Mouse (Mus musculus): ENCODE data around the gene Ninj2.
"Not testable (repeated sequence)": the region's sequence is repeated elsewhere in the genome, so short reads cannot be mapped to it uniquely, and the experiment has no call there.

Gene Ninj2

DNA sequence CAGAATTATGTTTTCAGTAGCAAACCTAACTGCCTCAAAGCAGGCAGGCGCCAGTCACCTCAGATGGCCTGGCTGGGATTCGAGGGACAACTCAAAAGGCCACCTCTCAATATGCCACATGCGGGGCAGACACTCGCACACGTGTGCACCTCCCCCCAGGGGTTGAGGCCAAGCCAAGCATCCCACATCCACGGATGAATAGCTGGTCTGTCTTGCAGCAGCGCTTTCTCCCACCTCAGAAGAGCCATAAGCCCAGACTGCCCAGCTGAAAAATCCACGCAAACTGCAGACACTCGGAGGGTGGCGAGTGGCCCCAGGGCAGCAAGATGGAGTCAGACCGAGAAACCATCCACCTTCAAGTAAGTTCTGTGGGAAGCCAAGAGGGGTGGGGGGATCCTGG lies at the start of gene Ninj2:
Gene Ninj2 (plus strand): TSS at position 251 of the 400 bp plus-strand sequence.
- CTCF ChIA-PET, result no interaction called here

- CTCF ChIA-PET, result interaction anchor here (0.8 kb wide), 1 partner anchor 21 kb away, joined by 3 read pairs; no protein-coding TSS in a partner anchor
These were observed 47.7 kb upstream of the Ninj2 start for GRCm38 (mm10) chr6:120045406-120045805.

- CTCF ChIA-PET, result interaction anchor here (0.7 kb wide), 1 partner anchor 16 kb away, joined by 8 read pairs; no protein-coding TSS in a partner anchor
These were observed 45.4 kb upstream of the Ninj2 start for GRCm38 (mm10) chr6:120047705-120048292.

- CTCF ChIA-PET, result no interaction called here
These were observed 38.7 kb upstream of the Ninj2 start for GRCm38 (mm10) chr6:120054412-120054811.

- CTCF ChIA-PET, result interaction anchor here (0.7 kb wide), 1 partner anchor 26 kb away, joined by 4 read pairs; no protein-coding TSS in a partner anchor
These were observed 37.2 kb upstream of the Ninj2 start for GRCm38 (mm10) chr6:120055666-120056540.

DNA sequence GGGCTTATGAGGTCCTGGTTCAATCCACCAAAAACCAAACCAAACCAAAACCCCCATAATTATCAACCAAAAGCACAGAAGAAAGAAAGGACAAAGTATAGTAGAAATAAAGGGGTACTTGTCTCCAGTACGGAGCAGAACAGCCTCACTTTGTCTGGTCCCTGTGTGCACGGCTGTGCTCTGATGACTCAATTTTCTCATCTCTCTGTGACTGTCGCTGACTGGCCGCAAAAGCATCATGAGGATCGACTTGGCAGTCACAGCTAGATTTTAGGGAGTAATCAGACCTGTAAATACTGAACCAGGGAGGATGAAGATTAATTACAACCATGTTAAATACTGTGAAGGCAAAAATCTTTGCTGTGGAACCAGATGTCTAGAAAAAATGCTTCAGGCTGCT lies 30.2 kb upstream of the Ninj2 start:
- CTCF ChIA-PET, result interaction anchor here (0.6 kb wide), 1 partner anchor 20 kb away, joined by 3 read pairs; no protein-coding TSS in a partner anchor

GRCm38 (mm10) chr6:120064627-120065026 lies 28.5 kb upstream of the Ninj2 start:
- CTCF ChIA-PET, result interaction anchor here (0.7 kb wide), 1 partner anchor 368 kb away, joined by 4 read pairs; no protein-coding TSS in a partner anchor

GRCm38 (mm10) chr6:120065552-120066177 lies 27.5 kb upstream of the Ninj2 start:
- CTCF ChIA-PET, result interaction anchor here (0.6 kb wide), 2 partner anchors 43 to 571 kb away, joined by 4 read pairs; no protein-coding TSS in a partner anchor

DNA sequence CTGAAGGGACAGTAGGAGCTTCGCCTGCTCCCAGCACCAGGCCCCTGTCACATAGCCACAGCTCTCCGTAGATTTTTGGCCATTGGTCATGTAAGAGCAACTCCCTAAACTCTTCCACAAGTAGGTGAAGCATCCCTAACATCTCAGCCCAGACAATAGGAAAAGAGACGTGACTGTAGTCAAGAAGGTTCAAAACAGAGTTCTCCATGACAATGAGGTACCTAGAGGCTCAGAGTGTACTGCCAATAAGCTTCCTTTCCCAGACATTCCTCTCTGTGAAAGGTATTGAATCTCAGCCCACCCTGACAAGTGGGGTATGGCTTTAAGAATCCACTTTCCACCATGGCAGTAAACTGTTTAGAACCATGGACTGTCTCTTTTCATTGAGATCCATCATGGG lies 23.6 kb upstream of the Ninj2 start:
- CTCF ChIA-PET, result no interaction called here

DNA sequence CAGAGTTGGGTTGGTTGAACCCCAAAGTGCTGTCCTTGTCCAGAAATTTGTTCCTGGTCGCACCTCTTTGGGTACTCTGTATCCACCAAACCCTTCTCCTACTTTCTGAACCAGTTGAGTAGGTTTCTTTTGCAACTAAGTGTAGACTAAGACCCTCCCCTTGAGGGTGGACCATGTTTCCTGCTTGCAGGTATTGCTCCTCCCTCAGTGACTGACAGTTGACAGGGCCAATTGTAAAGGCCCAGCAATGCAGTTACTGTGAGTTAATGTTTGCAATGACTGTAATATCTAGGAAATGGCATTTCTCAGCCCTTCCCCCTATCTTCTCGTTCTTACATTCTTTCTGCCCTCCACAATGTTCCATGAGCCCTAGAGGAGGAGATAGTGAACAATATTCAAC lies 20.5 kb upstream of the Ninj2 start:
- CTCF ChIA-PET, result no interaction called here

- CTCF ChIA-PET, result interaction anchor here (0.6 to 0.8 kb wide), 2 partner anchors 26 to 40 kb away, joined by 5 to 7 read pairs; no protein-coding TSS in a partner anchor
These were observed 16.3 kb upstream of the Ninj2 start for GRCm38 (mm10) chr6:120076619-120077450.

GRCm38 (mm10) chr6:120079547-120079946 lies 13.6 kb upstream of the Ninj2 start:
- CTCF ChIA-PET, result no interaction called here

GRCm38 (mm10) chr6:120081516-120081915 lies 11.6 kb upstream of the Ninj2 start:
- CTCF ChIA-PET, result interaction anchor here (0.5 to 1.7 kb wide), 5 partner anchors 26 to 116 kb away, joined by 3 to 10 read pairs (median 8); no protein-coding TSS in a partner anchor

GRCm38 (mm10) chr6:120082251-120082950 lies 10.7 kb upstream of the Ninj2 start:
- CTCF ChIA-PET, result interaction anchor here (0.5 to 1.7 kb wide), 4 partner anchors 27 to 106 kb away, joined by 4 to 8 read pairs (median 6); no protein-coding TSS in a partner anchor

- CTCF ChIA-PET, result interaction anchor here (0.6 to 1.7 kb wide), 3 partner anchors 20 to 51 kb away, joined by 3 to 8 read pairs (median 4); no protein-coding TSS in a partner anchor
These were observed 10.2 kb upstream of the Ninj2 start for GRCm38 (mm10) chr6:120082951-120083411.

GRCm38 (mm10) chr6:120083442-120083841 lies 9.7 kb upstream of the Ninj2 start:
- CTCF ChIA-PET, result interaction anchor here (0.6 to 1.7 kb wide), 3 partner anchors 20 to 41 kb away, joined by 3 to 8 read pairs (median 3); no protein-coding TSS in a partner anchor

- CTCF ChIA-PET, result no interaction called here
These were observed 8.2 kb upstream of the Ninj2 start for GRCm38 (mm10) chr6:120084983-120085382.

- CTCF ChIA-PET, result no interaction called here
These were observed 7.3 kb upstream of the Ninj2 start for GRCm38 (mm10) chr6:120085832-120086231.

GRCm38 (mm10) chr6:120087041-120087440 lies 6.1 kb upstream of the Ninj2 start:
- CTCF ChIA-PET, result not testable (repeated sequence)

DNA sequence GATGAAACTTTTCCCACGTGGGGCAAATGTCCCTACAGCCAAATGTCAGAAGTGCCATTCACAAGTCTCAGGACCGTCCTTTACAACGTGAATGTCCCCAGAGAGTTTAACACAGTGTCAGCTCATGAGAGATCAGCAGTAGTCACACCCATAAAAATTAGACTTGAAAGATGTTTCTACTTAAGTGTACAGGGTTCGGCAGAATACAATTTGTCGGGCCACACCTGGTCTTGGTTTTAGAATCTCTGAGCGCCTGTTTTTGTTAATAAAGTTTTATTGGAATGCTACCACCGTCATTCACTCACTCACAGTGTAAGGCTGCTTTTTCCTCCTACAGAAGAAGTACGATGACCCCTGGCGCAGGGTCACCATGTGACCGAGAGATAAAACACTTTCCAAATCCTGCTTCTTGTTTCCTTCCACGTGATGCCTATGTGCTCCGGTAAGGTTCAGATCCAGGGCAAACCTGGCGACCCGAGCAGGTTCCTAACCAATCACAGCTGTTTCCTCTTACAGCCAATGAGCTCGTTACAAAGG lies 2.4 kb upstream of the Ninj2 start:
- CTCF ChIA-PET, result interaction anchor here (0.7 kb wide), 2 partner anchors 103 to 313 kb away, joined by 4 to 5 read pairs; no protein-coding TSS in a partner anchor

All from spleen, embryonic (tissue).